Mouse (Mus musculus) intestine, embryonic 16.5 days (tissue): Measurements from ENCODE around the gene Grm4. TPM values are rescaled to one million over a fixed set of nuclear protein-coding genes. Genes with fewer than 3 reads are reported as not detected.

Experiments
- ATAC-seq: fragments of 200-750 bp; cut with Nextera tagmentation; 2 replicates; pipeline ENCODE4 v1.8.0; 2017; ENCODE audit warnings: moderate TSS enrichment, moderate library complexity
- H3K27ac ChIP-seq: fragments of 300-500 bp; sonication (generic); 2 replicates; pipeline ENCODE4 v1.5.1; 2014; ENCODE audit warnings: mild to moderate bottlenecking, low read length
- H3K27me3 ChIP-seq: fragments of 300-500 bp; sonication (generic); replicated peaks from 2 replicates; pipeline ENCODE4 v1.6.1; 2014; ENCODE audit warnings: low read length, control low read depth, mixed read lengths; ENCODE audit not compliant: control insufficient read depth, insufficient read depth
- H3K36me3 ChIP-seq: fragments of 300-500 bp; sonication (generic); 2 replicates; pipeline ENCODE4 v1.6.1; 2014; ENCODE audit warnings: low read length, control low read depth; ENCODE audit not compliant: control insufficient read depth, insufficient read depth
- H3K4me1 ChIP-seq: fragments of 300-500 bp; sonication (generic); 2 replicates; pipeline ENCODE4 v1.6.1; 2014; ENCODE audit warnings: low read length, control low read depth, mixed read lengths; ENCODE audit not compliant: control insufficient read depth, insufficient read depth
- H3K4me2 ChIP-seq: fragments of 300-500 bp; sonication (generic); 2 replicates; pipeline ENCODE4 v1.6.1; 2014; ENCODE audit warnings: low read depth, low read length, control low read depth
- H3K4me3 ChIP-seq: fragments of 300-500 bp; sonication (generic); 2 replicates; pipeline ENCODE4 v1.5.1; 2014; ENCODE audit warnings: mild to moderate bottlenecking, low read length
- H3K9ac ChIP-seq: fragments of 300-500 bp; sonication (generic); 2 replicates; pipeline ENCODE4 v1.6.1; 2014; ENCODE audit warnings: low read depth, low read length
- H3K9me3 ChIP-seq: fragments of 300-500 bp; sonication (generic); 2 replicates; pipeline ENCODE4 v1.6.1; 2016; ENCODE audit warnings: low read length, control low read depth; ENCODE audit not compliant: control insufficient read depth
- WGBS: fragments of 180-500 bp; shearing (Covaris S2); extraction: QIAGEN DNeasy Blood & Tissue Kit; methylation state at CpG from one replicate; pipeline ENCODE4 v1.1.7; 2014; 5-methylcytosine and 5-hydroxymethylcytosine counted together
- polyA plus RNA-seq: library from polyadenylated mRNA; unstranded; fragments of >200 nt; fragmentation: Nextera tagmentation; extraction: Ambion mirVana; gene quantifications from 2 replicates; pipeline ENCODE4 v1.2.1, GENCODE M21; 2015

The Grm4 gene
- polyA plus RNA-seq, 1 experiment from 2014 or later: 0.40 TPM

DNA sequence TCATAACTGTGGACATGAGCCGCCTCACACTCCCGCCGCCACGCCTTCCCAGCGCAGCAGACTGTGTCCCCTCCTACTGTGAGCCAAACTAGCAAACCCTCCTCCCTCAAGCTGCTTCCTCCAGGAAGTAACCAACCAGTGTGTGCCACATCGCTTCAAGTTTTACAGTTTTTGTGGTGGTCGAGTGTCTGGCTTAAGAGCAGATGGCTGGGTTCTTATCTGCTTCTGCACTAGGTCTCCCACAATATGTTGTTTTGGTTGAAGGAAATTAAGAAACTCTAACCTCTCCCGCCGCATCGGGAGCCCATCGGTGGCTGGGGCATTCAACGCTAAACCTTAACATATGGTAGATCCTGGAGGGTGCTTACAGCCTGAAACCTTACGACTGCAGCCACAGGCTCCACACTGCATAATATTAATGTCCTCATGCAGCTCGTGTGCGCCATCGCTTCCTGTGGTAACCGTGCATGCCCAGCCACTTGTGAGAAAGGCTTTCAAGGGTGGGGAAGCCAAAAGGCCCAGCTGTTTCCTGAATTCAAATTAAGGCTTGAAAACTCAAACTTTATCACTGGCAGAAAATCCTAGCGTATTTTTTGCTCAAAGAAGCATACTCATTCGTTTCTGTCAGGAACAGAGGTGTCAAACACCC is 115.7 kb downstream of the Grm4 start:
- Histone ChIP-seq H3K4me1 (no peaks in the 10 kb centered on the region), H3K27ac (no peak overlapping the region), H3K9me3 (0 out of 2 replicates have a peak, but pooled peaks cover 4% of the 10 kb centered on the region), H3K4me2 (no peak overlapping the region), H3K27me3 (no peaks in the 10 kb centered on the region), H3K9ac (no peak overlapping the region), H3K4me3 (no peak overlapping the region), H3K36me3 (no peaks in the 10 kb centered on the region)
- no peak for ATAC-seq
- 87% methylated on average over 19 of the region's 19 CpGs for WGBS

DNA sequence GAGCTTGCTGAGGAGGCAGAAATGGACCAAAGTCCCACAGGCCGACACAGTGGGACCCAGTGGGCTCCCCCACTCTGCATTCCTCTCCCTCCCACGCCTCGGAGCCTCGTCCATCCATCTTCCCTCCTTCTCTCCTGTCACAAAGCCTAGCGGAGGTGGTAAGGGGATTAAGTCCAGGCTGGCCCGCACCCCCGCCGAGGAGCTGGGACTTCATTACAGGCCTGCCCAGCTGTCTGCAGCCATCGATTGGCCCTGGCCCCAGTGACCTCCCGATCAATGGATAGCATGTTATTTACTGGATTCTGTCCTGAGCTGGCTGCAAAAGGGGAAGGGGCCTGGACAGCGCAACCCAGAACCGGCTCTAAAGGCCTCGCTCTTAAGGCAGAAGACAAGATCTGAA is 120.0 kb downstream of the Grm4 start:
- Histone ChIP-seq H3K27me3 (no peaks in the 10 kb centered on the region), H3K4me2 (no peak overlapping the region), H3K27ac (no peak overlapping the region), H3K4me1 (no peaks in the 10 kb centered on the region), H3K36me3 (no peaks in the 10 kb centered on the region), H3K9me3 (0 out of 2 replicates have a peak, but pooled peaks cover 4% of the 10 kb centered on the region), H3K9ac (no peak overlapping the region), H3K4me3 (no peak overlapping the region)
- no peak for ATAC-seq
- WGBS: 29% methylated on average over 13 of the region's 13 CpGs

DNA sequence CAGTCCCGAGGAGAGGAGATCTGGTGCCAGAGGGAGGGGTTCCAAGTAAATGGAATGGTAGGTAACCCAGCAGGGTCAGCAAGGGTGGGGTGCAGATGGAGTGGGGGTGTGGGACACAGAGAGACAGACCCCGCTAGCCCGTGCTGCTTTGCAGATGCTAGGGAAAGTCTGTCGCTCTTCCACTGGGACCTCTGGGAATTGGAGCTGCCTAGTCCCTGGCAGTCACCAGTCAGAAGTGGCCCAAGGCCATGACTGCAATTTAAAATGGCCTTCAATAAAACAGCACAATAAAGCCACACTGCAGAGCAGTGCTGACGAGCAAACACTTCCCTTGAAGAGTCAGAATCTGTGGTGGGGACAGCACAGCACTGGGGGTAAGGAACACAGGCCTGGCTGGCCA is 127.3 kb downstream of the Grm4 start:
- 73% methylated on average over 5 of the region's 5 CpGs for WGBS
- no peak overlapping the region for H3K27ac ChIP-seq
- H3K4me2 ChIP-seq: no peak overlapping the region
- no peaks in the 10 kb centered on the region for H3K4me1 ChIP-seq
- H3K9me3 ChIP-seq: no peaks in the 10 kb centered on the region
- no peaks in the 10 kb centered on the region for H3K36me3 ChIP-seq
- ATAC-seq: no peak; the same call in 1 of the 2 replicates
- no peaks in the 10 kb centered on the region for H3K27me3 ChIP-seq
- H3K4me3 ChIP-seq: no peak overlapping the region
- H3K9ac ChIP-seq: no peak overlapping the region

DNA sequence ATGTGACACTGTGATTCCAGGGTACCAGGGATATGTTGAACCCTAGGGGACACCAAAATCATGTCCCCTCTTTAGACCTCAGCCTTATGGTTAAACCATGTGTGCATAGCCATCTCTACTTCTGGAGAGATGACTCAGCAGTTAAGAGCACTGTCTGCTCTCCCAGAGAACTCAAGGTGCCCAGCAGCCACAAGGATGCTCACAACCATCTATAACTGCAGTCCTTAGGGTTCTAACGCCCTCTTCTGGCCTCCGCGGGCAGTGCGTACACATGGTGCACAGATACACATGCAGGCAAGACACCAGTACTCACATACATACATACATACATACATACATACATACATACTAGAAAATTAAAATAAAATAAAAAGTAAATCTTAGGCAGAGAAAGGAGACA is 127.8 kb downstream of the Grm4 start:
- Histone ChIP-seq H3K27me3 (no peaks in the 10 kb centered on the region), H3K36me3 (no peaks in the 10 kb centered on the region), H3K9ac (no peak overlapping the region), H3K4me1 (no peaks in the 10 kb centered on the region), H3K27ac (no peak overlapping the region), H3K4me3 (no peak overlapping the region), H3K4me2 (no peak overlapping the region), H3K9me3 (no peaks in the 10 kb centered on the region)
- WGBS: 85% methylated on average over 4 of the region's 4 CpGs
- ATAC-seq: no peak

DNA sequence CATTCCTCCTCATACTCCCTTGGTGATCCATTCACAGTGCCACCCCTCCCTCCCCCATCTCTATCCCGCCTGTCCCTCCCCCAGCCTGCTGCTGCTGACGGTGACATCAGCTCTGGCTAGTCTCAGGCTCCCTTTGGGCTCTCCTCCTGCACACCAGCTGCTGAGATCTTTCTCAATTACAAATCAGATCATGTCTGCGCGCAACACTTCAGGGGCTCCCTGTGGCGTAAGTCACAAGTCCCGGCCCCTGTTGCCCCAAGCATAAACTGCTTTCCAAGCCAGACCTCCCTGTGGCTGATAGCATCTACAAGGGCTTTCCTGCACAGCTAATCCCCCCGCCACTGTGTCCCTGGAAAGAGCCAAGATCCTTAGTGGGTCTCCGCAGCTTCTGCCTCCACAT is 128.3 kb downstream of the Grm4 start:
- H3K9me3 ChIP-seq: no peaks in the 10 kb centered on the region
- ATAC-seq: no peak
- H3K4me3 ChIP-seq: no peak overlapping the region
- H3K27ac ChIP-seq: no peak overlapping the region
- 41% methylated on average over 8 of the region's 8 CpGs for WGBS
- no peak overlapping the region for H3K9ac ChIP-seq
- H3K27me3 ChIP-seq: no peaks in the 10 kb centered on the region
- no peaks in the 10 kb centered on the region for H3K36me3 ChIP-seq
- no peaks in the 10 kb centered on the region for H3K4me1 ChIP-seq
- H3K4me2 ChIP-seq: no peak overlapping the region

DNA sequence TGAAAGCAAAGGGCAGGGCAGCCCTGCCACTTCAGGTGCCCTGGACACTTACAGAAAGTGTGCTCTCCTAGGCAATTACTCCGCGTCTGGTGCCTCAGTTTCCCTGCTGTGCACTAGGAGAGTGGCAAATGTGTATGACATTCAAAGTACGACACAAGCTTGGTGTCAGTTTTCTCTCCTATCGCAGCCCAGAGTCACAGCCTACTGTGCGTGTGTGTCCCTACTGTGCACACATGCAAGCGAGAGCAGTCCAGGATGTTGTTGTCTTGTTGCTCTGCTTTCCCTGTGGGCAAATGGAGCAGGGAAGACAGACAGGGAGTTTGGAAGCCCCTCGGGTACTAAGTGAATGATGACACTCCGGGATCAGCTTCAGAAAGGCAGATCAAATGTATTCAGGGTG is 131.2 kb downstream of the Grm4 start:
- no peak for ATAC-seq
- Histone ChIP-seq H3K4me2 (no peak overlapping the region), H3K4me3 (no peak overlapping the region), H3K9me3 (no peaks in the 10 kb centered on the region), H3K27me3 (no peaks in the 10 kb centered on the region), H3K27ac (no peak overlapping the region), H3K36me3 (no peaks in the 10 kb centered on the region), H3K9ac (no peak overlapping the region), H3K4me1 (peaks cover 13% of the 10 kb centered on the region)
- 92% methylated on average over 8 of the region's 8 CpGs for WGBS

DNA sequence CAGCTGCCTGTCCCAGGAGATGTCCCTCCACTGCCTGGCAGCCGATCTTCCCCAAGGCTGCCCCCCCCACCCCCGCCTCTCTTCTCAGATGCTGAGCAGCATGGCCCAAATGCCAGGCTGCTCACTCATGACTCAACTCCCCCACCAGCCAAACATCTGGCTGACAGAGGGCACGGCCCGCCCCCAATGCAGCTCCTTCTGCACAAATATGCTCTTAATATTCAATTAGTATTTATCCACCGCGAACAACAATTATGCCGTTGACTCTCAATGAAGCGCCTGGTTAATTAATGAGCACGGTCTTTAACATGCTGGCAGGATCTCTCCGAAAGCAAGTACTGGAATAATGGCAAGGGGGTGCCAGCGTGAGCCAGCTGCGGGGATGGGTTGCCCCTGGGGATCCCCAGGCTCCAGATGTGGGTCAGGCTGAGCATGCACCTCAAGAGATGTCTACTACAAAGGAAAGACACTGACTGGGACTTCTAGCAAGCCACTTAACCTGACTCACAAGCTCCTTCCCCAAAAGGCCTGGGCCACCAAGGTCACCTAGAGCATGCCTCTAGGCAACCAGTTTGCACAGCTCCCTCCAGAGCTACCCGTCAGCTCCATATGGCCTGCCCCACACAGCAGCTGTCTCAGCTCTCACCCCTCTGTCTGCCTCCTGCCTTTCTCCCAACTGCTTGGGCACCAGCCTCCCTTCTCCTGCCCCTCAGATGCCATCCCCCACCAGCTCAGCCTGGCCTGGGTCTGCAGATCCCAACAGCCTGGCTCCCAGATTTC is 131.8 kb downstream of the Grm4 start:
- no peak for ATAC-seq
- no peaks in the 10 kb centered on the region for H3K36me3 ChIP-seq
- H3K4me2 ChIP-seq: no peak overlapping the region
- H3K9ac ChIP-seq: no peak overlapping the region
- peaks cover 13% of the 10 kb centered on the region for H3K4me1 ChIP-seq
- no peaks in the 10 kb centered on the region for H3K9me3 ChIP-seq
- WGBS: 73% methylated on average over 13 of the region's 13 CpGs
- H3K27me3 ChIP-seq: no peaks in the 10 kb centered on the region
- H3K27ac ChIP-seq: no peak overlapping the region
- no peak overlapping the region for H3K4me3 ChIP-seq

DNA sequence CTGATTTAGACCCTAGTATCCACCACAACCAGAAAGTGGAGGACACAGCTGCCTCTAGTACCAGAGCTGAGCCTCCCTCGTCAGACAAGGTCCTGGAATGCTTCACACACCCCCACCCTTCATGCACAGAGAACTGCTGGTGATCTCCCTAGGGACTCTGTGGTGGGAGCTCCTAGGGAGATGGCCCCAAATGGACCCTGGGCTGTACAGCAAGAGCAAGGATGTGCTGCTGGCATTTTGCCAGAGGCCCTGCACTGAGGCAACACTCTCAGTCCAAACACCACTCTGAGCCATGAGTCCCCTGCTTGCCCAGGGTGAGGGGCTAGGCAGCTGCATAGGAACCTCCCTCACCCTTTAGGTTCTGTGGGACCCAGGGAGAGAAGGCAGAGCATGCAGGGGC is 134.8 kb downstream of the Grm4 start:
- peaks cover 13% of the 10 kb centered on the region for H3K4me1 ChIP-seq
- H3K27me3 ChIP-seq: no peaks in the 10 kb centered on the region
- ATAC-seq: 0 out of 2 replicates have a peak, but pooled peaks have one; percentile 6
- 45% methylated on average over 1 of the region's 1 CpGs for WGBS
- H3K4me3 ChIP-seq: no peak overlapping the region
- H3K9me3 ChIP-seq: no peaks in the 10 kb centered on the region
- peak overlapping the region; percentile 51; the same call in 1 of the 2 replicates for H3K27ac ChIP-seq
- no peak overlapping the region for H3K4me2 ChIP-seq
- no peaks in the 10 kb centered on the region for H3K36me3 ChIP-seq
- H3K9ac ChIP-seq: no peak overlapping the region

DNA sequence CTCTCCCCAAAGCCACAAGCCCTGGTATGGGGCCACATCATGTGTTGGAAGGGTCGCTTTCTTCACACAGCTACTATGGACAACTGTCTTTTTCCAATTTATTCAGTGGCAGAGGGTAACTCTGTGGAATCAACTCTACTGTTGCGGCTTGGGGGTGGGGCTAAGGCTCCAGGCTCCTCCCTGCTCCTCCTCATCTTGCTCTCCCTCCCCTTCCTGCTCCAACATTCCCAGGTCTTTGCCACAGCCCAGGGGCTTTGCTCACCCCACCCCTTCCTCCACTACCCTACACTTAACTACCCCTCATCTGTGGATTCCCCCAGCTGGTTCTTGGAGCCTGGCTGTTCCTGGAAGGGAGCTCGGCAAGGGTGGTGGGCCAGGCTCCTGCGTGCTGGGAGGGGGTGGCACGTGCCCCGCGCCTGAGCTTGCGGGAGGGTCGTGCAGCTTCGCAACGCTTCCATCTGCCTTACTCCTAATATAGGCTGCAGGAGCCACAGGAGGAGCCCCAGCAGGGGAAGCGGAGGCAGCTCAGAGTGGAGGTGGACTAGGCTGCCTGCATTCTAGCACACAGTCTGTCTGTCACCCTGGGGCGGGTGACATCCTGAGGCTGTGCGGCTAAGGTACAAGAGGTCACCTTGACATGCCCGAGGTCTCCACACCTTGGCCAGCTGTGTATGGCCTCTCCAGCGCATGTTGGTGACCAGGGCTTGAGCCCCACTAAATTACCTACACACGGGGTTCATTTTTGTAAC is 135.5 kb downstream of the Grm4 start:
- Histone ChIP-seq H3K9me3 (no peaks in the 10 kb centered on the region), H3K9ac (no peak overlapping the region), H3K4me3 (no peak overlapping the region), H3K4me1 (peaks cover 13% of the 10 kb centered on the region), H3K4me2 (no peak overlapping the region), H3K27ac (no peak overlapping the region), H3K27me3 (no peaks in the 10 kb centered on the region), H3K36me3 (no peaks in the 10 kb centered on the region)
- 41% methylated on average over 17 of the region's 17 CpGs for WGBS
- peak; percentile 17; the same call in 1 of the 2 replicates for ATAC-seq
